Mouse (Mus musculus): ENCODE results near the gene Zbtb8b.

- TF ChIP-seq CTCF (IDR thresholded peaks at IDR 0.05; ENCODE audit: borderline replicate concordance, control insufficient read depth, extremely low read depth, insufficient read depth, low read length, poor library complexity) (no peak), POLR2A (IDR thresholded peaks at IDR 0.05; ENCODE audit: control insufficient read depth, extremely low read depth, insufficient read depth, low read length, poor library complexity) (no peak)
Observed at GRCm38 (mm10) chr4:129448713-129449112, 8.1 kb upstream of the Zbtb8b start.
